In genomic region chr15:82294059-82294458, GRCm38 (mm10) we compare ENCODE assay signal across 10 mouse cellular contexts. TPM values are rescaled to one million over a fixed set of nuclear protein-coding genes. Genes with fewer than 3 reads are reported as not detected.
DNase-seq lines count a peak whose midpoint lies in the region; ATAC-seq and TF ChIP-seq lines count a peak whose summit lies in the region.
"Had no signal": no experiment of that assay in that cellular context is flagged by ENCODE, and none has a peak within 500 bp of the region (broad histone marks: within the 10 kb centered on the region; RNA-seq: fewer than 3 reads in every experiment).

No protein-coding gene starts in this region.

- 0 out of 2 replicates have a peak, but pooled peaks have one; percentile 37 for ATAC-seq in forebrain, embryonic 11.5 days (replicated peaks; ENCODE audit: low FRiP score)
- ATAC-seq in neural tube, embryonic 11.5 days (ENCODE audit: insufficient read depth, low FRiP score, low TSS enrichment) = peak; percentile 20; the same call in 1 of the 2 replicates
- peak; percentile 57 for ATAC-seq in hindbrain, postnatal 0 days

- H3K9ac ChIP-seq in forebrain, embryonic 11.5 days (ENCODE audit: low read length) = no peak overlapping the region
- no peak overlapping the region for H3K9ac ChIP-seq in neural tube, embryonic 11.5 days (ENCODE audit: low read length)
- no peak overlapping the region for H3K9ac ChIP-seq in hindbrain, postnatal 0 days (replicated peaks; ENCODE audit: low read length)

- no peak overlapping the region for H3K4me3 ChIP-seq in forebrain, embryonic 11.5 days (ENCODE audit: low read depth, low read length)
- H3K4me3 ChIP-seq in forebrain, embryonic 10.5 days = no peak overlapping the region
- no peak overlapping the region for H3K4me3 ChIP-seq in neural tube, embryonic 11.5 days (ENCODE audit: low read depth, low read length)
- no peak overlapping the region for H3K4me3 ChIP-seq in hindbrain, postnatal 0 days (ENCODE audit: low read length)

- WGBS in forebrain, embryonic 11.5 days = 51% methylated on average over 8 of the region's 8 CpGs
- WGBS in forebrain, embryonic 10.5 days = 57% methylated on average over 8 of the region's 8 CpGs
- 47% methylated on average over 8 of the region's 8 CpGs for WGBS in neural tube, embryonic 11.5 days
- WGBS in hindbrain, postnatal 0 days = 26% methylated on average over 8 of the region's 8 CpGs

- H3K27ac ChIP-seq in forebrain, embryonic 11.5 days (ENCODE audit: low read depth, low read length) = no peak overlapping the region
- no peak overlapping the region for H3K27ac ChIP-seq in forebrain, embryonic 10.5 days
- H3K27ac ChIP-seq in neural tube, embryonic 11.5 days (ENCODE audit: low read depth, low read length) = no peak overlapping the region
- H3K27ac ChIP-seq in hindbrain, postnatal 0 days = peak overlapping the region; percentile 60; the same call in 1 of the 2 replicates

- H3K27me3 ChIP-seq in forebrain, embryonic 11.5 days (ENCODE audit: control insufficient read depth, insufficient read depth, low read length) = no peaks in the 10 kb centered on the region
- peaks cover 7% of the 10 kb centered on the region; the same call in 1 of the 2 replicates for H3K27me3 ChIP-seq in forebrain, embryonic 10.5 days (ENCODE audit: poor library complexity, severe bottlenecking)
- H3K27me3 ChIP-seq in neural tube, embryonic 11.5 days (ENCODE audit: control insufficient read depth, insufficient read depth, low read length) = no peaks in the 10 kb centered on the region
- no peaks in the 10 kb centered on the region for H3K27me3 ChIP-seq in hindbrain, postnatal 0 days (ENCODE audit: insufficient read depth, low read length)

- H3K4me1 ChIP-seq in forebrain, embryonic 11.5 days (replicated peaks; ENCODE audit: control insufficient read depth, insufficient read depth, low read length) = peaks cover 8% of the 10 kb centered on the region
- H3K4me1 ChIP-seq in forebrain, embryonic 10.5 days = peaks cover 27% of the 10 kb centered on the region
- peaks cover 15% of the 10 kb centered on the region for H3K4me1 ChIP-seq in neural tube, embryonic 11.5 days (ENCODE audit: control insufficient read depth, insufficient read depth, low read length)
- peaks cover 11% of the 10 kb centered on the region for H3K4me1 ChIP-seq in hindbrain, postnatal 0 days (ENCODE audit: insufficient read depth, low read length)

- H3K4me2 ChIP-seq in forebrain, embryonic 11.5 days (ENCODE audit: low read depth, low read length, severe bottlenecking) = no peak overlapping the region
- H3K4me2 ChIP-seq in neural tube, embryonic 11.5 days (ENCODE audit: low read depth) = no peak overlapping the region
- 0 out of 2 replicates have a peak overlapping the region, but pooled peaks have one; percentile 7 for H3K4me2 ChIP-seq in hindbrain, postnatal 0 days (ENCODE audit: low read depth, low read length)

- TF ChIP-seq CTCF in hindbrain, postnatal 0 days (IDR thresholded peaks at IDR 0.05; ENCODE audit: low read depth) = peak; percentile 75

- DNase-seq in forebrain, embryonic 11.5 days (ENCODE audit: low spot score) = no peak
- DNase-seq in forebrain, embryonic 10.5 days (ENCODE audit: extremely low spot score, low spot score) = no peak
- no peak for DNase-seq in neural tube, embryonic 11.5 days (ENCODE audit: low spot score)
- DNase-seq in neural tube, embryonic 10.5 days (ENCODE audit: extremely low spot score, low spot score) = no peak
- peak; percentile 85 for DNase-seq in hindbrain, postnatal 0 days (ENCODE audit: low spot score)
- DNase-seq in spleen, adult 18-20 months = no peak
- DNase-seq in frontal cortex, postnatal 14 days (ENCODE audit: low spot score in 2 of 2) = no peak
- DNase-seq in ovary, adult 18-20 months (ENCODE audit: low spot score) = no peak

- H3K9me3 ChIP-seq in forebrain, embryonic 11.5 days (ENCODE audit: control insufficient read depth, low read length) = no peaks in the 10 kb centered on the region
- peaks cover 8% of the 10 kb centered on the region; the same call in 1 of the 2 replicates for H3K9me3 ChIP-seq in forebrain, embryonic 10.5 days
- H3K9me3 ChIP-seq in neural tube, embryonic 11.5 days (ENCODE audit: control insufficient read depth, low read length) = no peaks in the 10 kb centered on the region
- H3K9me3 ChIP-seq in hindbrain, postnatal 0 days (ENCODE audit: low read length) = no peaks in the 10 kb centered on the region
- H3K9me3 ChIP-seq: G1E had no signal

- H3K36me3 ChIP-seq in forebrain, embryonic 11.5 days (ENCODE audit: control insufficient read depth, insufficient read depth, low read length) = peaks cover 11% of the 10 kb centered on the region; the same call in 1 of the 2 replicates
- peaks cover 32% of the 10 kb centered on the region for H3K36me3 ChIP-seq in forebrain, embryonic 10.5 days (replicated peaks)
- H3K36me3 ChIP-seq in neural tube, embryonic 11.5 days (ENCODE audit: control insufficient read depth, insufficient read depth, low read length) = peaks cover 9% of the 10 kb centered on the region
- peaks cover 28% of the 10 kb centered on the region for H3K36me3 ChIP-seq in hindbrain, postnatal 0 days (ENCODE audit: insufficient read depth, low read length)
- H3K36me3 ChIP-seq: G1E had no signal

RNA-seq across cellular contexts. Expression of gene Wbp2nl, which starts 4.7 kb away (rescaled TPM):
- 0.19 TPM in 1 of 2 replicates, not detected in the other for polyA plus RNA-seq in forebrain, embryonic 11.5 days (2014; fragmentation: Nextera tagmentation; extraction: Ambion mirVana)
- polyA plus RNA-seq in forebrain, embryonic 10.5 days (2016; fragmentation: Nextera tagmentation; extraction: Ambion mirVana) = 0.10 and 0.11 TPM in 2 replicates
- 0.16 and 0.27 TPM in 2 replicates for polyA plus RNA-seq in neural tube, embryonic 11.5 days (2014; fragmentation: Nextera tagmentation; extraction: Ambion mirVana)
- total RNA-seq in hindbrain, postnatal 0 days (2014; rRNA removed) = 1.4 TPM in 1 of 2 replicates, not detected in the other
- polyA plus RNA-seq in hindbrain, postnatal 0 days (2015; fragmentation: Nextera tagmentation; extraction: Ambion mirVana) = 0.36 TPM in 1 of 2 replicates, not detected in the other
- polyA plus RNA-seq: G1E had no signal

RNA-seq across cellular contexts. Expression of gene Sept3, which starts 19.4 kb away (rescaled TPM):
- polyA plus RNA-seq in forebrain, embryonic 11.5 days (2014; fragmentation: Nextera tagmentation; extraction: Ambion mirVana) = 157 and 162 TPM in 2 replicates
- 62.1 and 62.5 TPM in 2 replicates for polyA plus RNA-seq in forebrain, embryonic 10.5 days (2016; fragmentation: Nextera tagmentation; extraction: Ambion mirVana)
- polyA plus RNA-seq in neural tube, embryonic 11.5 days (2014; fragmentation: Nextera tagmentation; extraction: Ambion mirVana) = 141 and 142 TPM in 2 replicates
- total RNA-seq in hindbrain, postnatal 0 days (2014; rRNA removed) = 393 and 404 TPM in 2 replicates
- polyA plus RNA-seq in hindbrain, postnatal 0 days (2015; fragmentation: Nextera tagmentation; extraction: Ambion mirVana) = 299 and 320 TPM in 2 replicates
- polyA plus RNA-seq: G1E had no signal

RNA-seq across cellular contexts. Expression of gene 1500009C09Rik, which starts 41.9 kb away (rescaled TPM):
- polyA plus RNA-seq in forebrain, embryonic 11.5 days (2014; fragmentation: Nextera tagmentation; extraction: Ambion mirVana) = 2.2 and 2.4 TPM in 2 replicates
- polyA plus RNA-seq in forebrain, embryonic 10.5 days (2016; fragmentation: Nextera tagmentation; extraction: Ambion mirVana) = 0.26 TPM in 1 of 2 replicates, not detected in the other
- polyA plus RNA-seq in neural tube, embryonic 11.5 days (2014; fragmentation: Nextera tagmentation; extraction: Ambion mirVana) = 0.68 and 0.76 TPM in 2 replicates
- total RNA-seq in hindbrain, postnatal 0 days (2014; rRNA removed) = 116 and 127 TPM in 2 replicates
- polyA plus RNA-seq in hindbrain, postnatal 0 days (2015; fragmentation: Nextera tagmentation; extraction: Ambion mirVana) = 12.5 and 13.9 TPM in 2 replicates
- total RNA-seq: G1E had no signal
- polyA plus RNA-seq: G1E; gonadal fat pad, adult 2 months had no signal

RNA-seq across cellular contexts. Expression of gene Naga, which starts 44.7 kb away (rescaled TPM):
- polyA plus RNA-seq in forebrain, embryonic 11.5 days (2014; fragmentation: Nextera tagmentation; extraction: Ambion mirVana) = 23.5 and 24.9 TPM in 2 replicates
- polyA plus RNA-seq in forebrain, embryonic 10.5 days (2016; fragmentation: Nextera tagmentation; extraction: Ambion mirVana) = 20.5 and 20.8 TPM in 2 replicates
- 24.7 and 28.0 TPM in 2 replicates for polyA plus RNA-seq in neural tube, embryonic 11.5 days (2014; fragmentation: Nextera tagmentation; extraction: Ambion mirVana)
- total RNA-seq in hindbrain, postnatal 0 days (2014; rRNA removed) = 41.6 and 51.1 TPM in 2 replicates
- polyA plus RNA-seq in hindbrain, postnatal 0 days (2015; fragmentation: Nextera tagmentation; extraction: Ambion mirVana) = 36.9 and 37.2 TPM in 2 replicates

RNA-seq across cellular contexts. Expression of gene Pheta2, which starts 44.7 kb away (rescaled TPM):
- 5.0 and 5.4 TPM in 2 replicates for polyA plus RNA-seq in forebrain, embryonic 11.5 days (2014; fragmentation: Nextera tagmentation; extraction: Ambion mirVana)
- polyA plus RNA-seq in forebrain, embryonic 10.5 days (2016; fragmentation: Nextera tagmentation; extraction: Ambion mirVana) = 3.7 and 4.3 TPM in 2 replicates
- polyA plus RNA-seq in neural tube, embryonic 11.5 days (2014; fragmentation: Nextera tagmentation; extraction: Ambion mirVana) = 3.0 and 3.1 TPM in 2 replicates
- total RNA-seq in hindbrain, postnatal 0 days (2014; rRNA removed) = 0.93 and 1.2 TPM in 2 replicates
- 1.3 and 1.4 TPM in 2 replicates for polyA plus RNA-seq in hindbrain, postnatal 0 days (2015; fragmentation: Nextera tagmentation; extraction: Ambion mirVana)
